In the genomic region with DNA sequence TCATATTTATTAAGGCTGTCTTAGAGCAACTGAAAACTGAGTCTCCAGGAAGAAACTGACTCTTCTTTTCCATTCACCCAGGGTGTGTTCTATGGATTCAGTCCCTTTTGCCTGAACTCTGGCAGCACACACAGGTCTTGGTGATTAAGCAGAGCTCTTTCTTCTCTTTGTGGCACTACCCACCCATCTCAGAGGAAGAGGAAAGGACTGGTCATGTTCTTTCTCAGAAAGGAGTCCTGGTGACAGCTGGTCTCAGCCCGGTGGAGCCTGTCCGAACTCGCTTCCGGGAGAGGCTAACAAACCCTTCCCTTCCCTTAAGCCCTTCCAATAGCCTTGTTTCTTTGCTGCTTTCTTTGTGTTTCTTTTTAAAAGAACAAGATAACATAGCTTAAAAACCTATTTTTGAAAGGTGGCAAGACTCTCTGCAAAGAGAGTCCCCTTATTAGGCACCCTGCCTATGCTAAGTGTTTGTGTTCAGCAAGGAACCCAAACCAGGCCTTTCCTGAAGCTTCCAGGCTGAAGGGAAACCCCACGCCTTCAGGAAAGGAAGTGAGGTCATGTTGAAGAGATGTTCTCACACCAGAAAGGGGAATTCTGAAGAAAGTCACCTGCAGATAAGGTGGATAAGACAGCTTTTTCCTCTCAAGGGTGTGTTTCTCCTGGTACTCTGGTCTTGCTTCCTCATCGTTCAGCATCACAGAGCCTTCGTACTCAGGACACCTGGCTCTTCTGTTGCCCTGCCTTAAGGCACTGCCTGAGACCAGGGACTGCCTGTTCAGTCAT, we compare ENCODE assay signal across 1 mouse cellular context.
TF ChIP-seq lines count a peak whose summit lies in the region.

No protein-coding gene starts in this region.

TF ChIP-seq in CH12.LX, 34 proteins besides CTCF, POLR2A, EP300 and RAD21 (continued from another document):
- no peak for TF ChIP-seq MAFK (IDR thresholded peaks at IDR 0.05; ENCODE audit: insufficient replicate concordance, low read length)
- no peak for TF ChIP-seq MXI1 (IDR thresholded peaks at IDR 0.05; ENCODE audit: low read depth, low read length)
- TF ChIP-seq TBP (conservative IDR thresholded peaks at IDR 0.05; ENCODE audit: low read depth, low read length) = no peak
- no peak for TF ChIP-seq ZNF384 (IDR thresholded peaks at IDR 0.05; ENCODE audit: low read depth, low read length)
- TF ChIP-seq GABPA (IDR thresholded peaks at IDR 0.05; ENCODE audit: insufficient replicate concordance, low read depth, low read length) = no peak
- TF ChIP-seq NRF1 (IDR thresholded peaks at IDR 0.05; ENCODE audit: low read depth, low read length) = no peak
- no peak for TF ChIP-seq RCOR1 (conservative IDR thresholded peaks at IDR 0.05; ENCODE audit: low read depth, low read length)
- peak; percentile 46 for TF ChIP-seq BHLHE40 (IDR thresholded peaks at IDR 0.05; ENCODE audit: low read depth, low read length)
- no peak for TF ChIP-seq PAX5 (IDR thresholded peaks at IDR 0.05; ENCODE audit: low read length)
